Mouse (Mus musculus) intestine, embryonic 15.5 days (tissue): ENCODE measurements around the gene Fancg. TPM values are rescaled to one million over a fixed set of nuclear protein-coding genes. Genes with fewer than 3 reads are reported as not detected.

Experiments used
- ATAC-seq: fragments of 200-750 bp; cut with Nextera tagmentation; 2 replicates; pipeline ENCODE4 v1.8.0; 2017; ENCODE audit warnings: moderate TSS enrichment, moderate library complexity
- H3K27ac ChIP-seq: fragments of 300-500 bp; sonication (generic); 2 replicates; pipeline ENCODE4 v1.5.1; 2015; ENCODE audit warnings: mild to moderate bottlenecking, inconsistent platforms
- H3K27me3 ChIP-seq: fragments of 300-500 bp; sonication (generic); replicated peaks from 2 replicates; pipeline ENCODE4 v1.6.1; 2015; ENCODE audit warnings: inconsistent platforms
- H3K36me3 ChIP-seq: fragments of 300-500 bp; sonication (generic); 2 replicates; pipeline ENCODE4 v1.6.1; 2015; ENCODE audit warnings: inconsistent platforms
- H3K4me1 ChIP-seq: fragments of 300-500 bp; sonication (generic); replicated peaks from 2 replicates; pipeline ENCODE4 v1.6.1; 2015; ENCODE audit warnings: inconsistent platforms
- H3K4me2 ChIP-seq: fragments of 300-500 bp; sonication (generic); replicated peaks from 2 replicates; pipeline ENCODE4 v1.6.1; 2015; ENCODE audit warnings: mild to moderate bottlenecking, inconsistent platforms
- H3K4me3 ChIP-seq: fragments of 300-500 bp; sonication (generic); replicated peaks from 2 replicates; pipeline ENCODE4 v1.5.1; 2015; ENCODE audit warnings: inconsistent platforms
- H3K9ac ChIP-seq: fragments of 300-500 bp; sonication (generic); 2 replicates; pipeline ENCODE4 v1.6.1; 2015; ENCODE audit warnings: inconsistent platforms
- H3K9me3 ChIP-seq: fragments of 300-500 bp; sonication (generic); 2 replicates; pipeline ENCODE4 v1.6.1; 2016; ENCODE audit warnings: inconsistent platforms
- WGBS: fragments of 180-500 bp; shearing (Covaris S2); methylation state at CpG from one replicate; pipeline ENCODE4 v1.1.7; 2015; 5-methylcytosine and 5-hydroxymethylcytosine counted together
- polyA plus RNA-seq: library from polyadenylated mRNA; unstranded; fragments of >200 nt; fragmentation: Nextera tagmentation; extraction: Ambion mirVana; gene quantifications from 2 replicates; pipeline ENCODE4 v1.2.1, GENCODE M21; 2015

The Fancg gene
- polyA plus RNA-seq, 1 experiment from 2014 or later, result 15.2 TPM

GRCm38 (mm10) chr4:42952563-42952962, 57.7 kb downstream of the Fancg start:
- no peak overlapping the region for H3K27ac ChIP-seq
- no peaks in the 10 kb centered on the region for H3K9me3 ChIP-seq
- no peak overlapping the region for H3K4me2 ChIP-seq
- 86% methylated on average over 7 of the region's 7 CpGs for WGBS
- peaks cover 28% of the 10 kb centered on the region for H3K4me1 ChIP-seq
- H3K4me3 ChIP-seq, result no peak overlapping the region
- H3K36me3 ChIP-seq, result peaks cover 10% of the 10 kb centered on the region; the same call in 1 of the 2 replicates
- H3K27me3 ChIP-seq, result peaks cover 6% of the 10 kb centered on the region; the same call in 1 of the 2 replicates
- no peak overlapping the region for H3K9ac ChIP-seq
- no peak for ATAC-seq

Other genes with a start within 250 kb of the Fancg start
- gene Ccl21a, start 236.5 kb downstream of the Fancg start, polyA plus RNA-seq, result 85.7 and 88.1 TPM in 2 replicates
- gene Fam205a1, start 156.6 kb downstream of the Fancg start, polyA plus RNA-seq, result not detected in 2 replicates
- 0.09 and 0.10 TPM in 2 replicates for gene Gm12394, start 153.7 kb downstream of the Fancg start, polyA plus RNA-seq
- gene Fam205c, start 136.3 kb downstream of the Fancg start, polyA plus RNA-seq, result 0.30 and 0.60 TPM in 2 replicates
- gene Phf24, start 93.8 kb downstream of the Fancg start, polyA plus RNA-seq, result 0.82 and 1.6 TPM in 2 replicates
- 7.3 and 8.4 TPM in 2 replicates for gene Dnajb5, start 60.7 kb downstream of the Fancg start, polyA plus RNA-seq
- gene 1700022I11Rik, start 40.9 kb downstream of the Fancg start, polyA plus RNA-seq, result 0.28 and 0.33 TPM in 2 replicates
- 461 and 483 TPM in 2 replicates for gene Vcp, start 10.0 kb downstream of the Fancg start, polyA plus RNA-seq
- 22.9 and 28.2 TPM in 2 replicates for gene Pigo, start 15.3 kb upstream of the Fancg start, polyA plus RNA-seq
- gene Stoml2, start 21.2 kb upstream of the Fancg start, polyA plus RNA-seq, result 318 and 334 TPM in 2 replicates
- gene Fam214b, start 35.7 kb upstream of the Fancg start, polyA plus RNA-seq, result 7.8 and 7.9 TPM in 2 replicates
- gene Unc13b, start 48.4 kb upstream of the Fancg start, polyA plus RNA-seq, result 6.0 and 6.1 TPM in 2 replicates